Mouse (Mus musculus): ENCODE results near the gene Ing3. TPM values are rescaled to one million over a fixed set of nuclear protein-coding genes. Genes with fewer than 3 reads are reported as not detected.
A peak's percentile ranks its signal among the peaks of the same experiment; 100 is the strongest.

The Ing3 gene
- polyA plus RNA-seq, 2 experiments: 25.3 to 52.2 TPM

DNA sequence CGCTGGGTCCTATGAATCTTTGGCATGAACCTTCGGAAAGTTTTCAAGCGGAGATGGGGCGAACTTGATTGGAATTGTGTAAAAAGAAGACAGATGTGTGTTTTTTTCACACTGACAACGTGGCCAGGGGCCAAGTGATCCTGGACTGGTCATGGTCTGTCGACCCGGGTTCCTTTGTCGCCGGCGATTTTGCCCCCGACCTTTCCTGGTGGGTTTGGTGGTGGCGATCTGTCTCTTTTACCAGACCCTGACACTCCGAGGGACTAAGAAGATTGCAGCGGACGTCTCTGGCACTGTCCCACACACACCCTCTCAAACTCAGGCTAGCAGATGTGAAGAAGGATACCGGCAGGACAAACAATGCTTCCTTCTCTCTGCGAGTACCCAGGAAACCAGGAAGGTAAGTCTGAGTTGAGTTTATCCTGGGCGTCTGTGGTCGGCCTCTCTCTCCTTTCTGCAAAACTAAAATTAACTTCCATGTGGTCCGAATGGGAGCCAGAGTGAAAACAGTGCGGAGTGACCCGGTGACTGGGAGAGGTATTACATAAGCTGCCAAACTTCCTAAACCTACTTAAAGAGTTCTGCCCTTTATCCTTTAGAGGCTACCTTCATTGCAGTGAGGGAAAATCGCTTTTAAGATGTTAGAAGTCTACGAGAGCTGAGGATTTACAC is 37.4 kb downstream of the Ing3 start:
- no peak for TF ChIP-seq POLR2A (IDR thresholded peaks at IDR 0.05; ENCODE audit: borderline replicate concordance, extremely low read depth, insufficient read depth, insufficient read length)
- peak overlapping the region; percentile 67 for H3K4me2 ChIP-seq (replicated peaks; ENCODE audit: low read depth, low read length, severe bottlenecking)
- H3K4me1 ChIP-seq (ENCODE audit: control insufficient read depth, insufficient read depth, low read length): peaks cover 12% of the 10 kb centered on the region
- H3K9me3 ChIP-seq (ENCODE audit: control insufficient read depth, low read length): no peaks in the 10 kb centered on the region
- peak overlapping the region; percentile 60 for H3K4me3 ChIP-seq (replicated peaks; ENCODE audit: low read length)
- H3K27ac ChIP-seq (replicated peaks; ENCODE audit: low read depth, low read length): peak overlapping the region; percentile 84
- DNase-seq (ENCODE audit: low spot score) (peak; percentile 38), ATAC-seq (ENCODE audit: low FRiP score, low read depth) (no peak)
- peak overlapping the region; percentile 84 for H3K9ac ChIP-seq (ENCODE audit: low read depth, low read length, severe bottlenecking)
- no peaks in the 10 kb centered on the region for H3K36me3 ChIP-seq (ENCODE audit: control insufficient read depth, insufficient read depth, low read length)
- WGBS: 2% methylated on average over 24 of the region's 24 CpGs
- H3K27me3 ChIP-seq (ENCODE audit: control insufficient read depth, insufficient read depth, low read length): no peaks in the 10 kb centered on the region

DNA sequence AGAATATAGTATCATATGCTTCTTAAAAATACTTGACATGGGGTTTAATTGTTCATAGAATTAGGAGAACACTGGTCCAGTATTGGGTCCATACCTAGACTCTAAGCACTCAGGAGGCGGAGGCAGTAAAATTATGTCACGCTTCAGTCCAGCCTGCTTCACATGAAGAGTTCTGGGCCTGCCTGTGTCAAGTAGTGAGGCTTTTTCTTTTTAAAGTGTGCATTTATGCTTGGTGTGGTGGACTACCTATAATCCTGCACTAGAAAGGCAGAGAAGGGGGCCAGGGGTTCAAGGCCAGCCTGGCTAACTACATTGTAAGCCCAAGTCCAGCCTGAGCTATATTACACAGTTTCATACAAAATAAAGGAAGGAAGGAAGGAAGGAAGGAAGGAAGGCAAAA is 38.2 kb downstream of the Ing3 start:
- WGBS: 18% methylated on average over 2 of the region's 2 CpGs
- no peak for ATAC-seq (ENCODE audit: low FRiP score, low read depth)
- Histone ChIP-seq H3K27ac (replicated peaks; ENCODE audit: low read depth, low read length) (peak overlapping the region; percentile 84), H3K4me1 (ENCODE audit: control insufficient read depth, insufficient read depth, low read length) (peaks cover 12% of the 10 kb centered on the region), H3K36me3 (ENCODE audit: control insufficient read depth, insufficient read depth, low read length) (no peaks in the 10 kb centered on the region; the same call in 1 of the 2 replicates), H3K27me3 (ENCODE audit: control insufficient read depth, insufficient read depth, low read length) (no peaks in the 10 kb centered on the region), H3K4me2 (replicated peaks; ENCODE audit: low read depth, low read length, severe bottlenecking) (peak overlapping the region; percentile 67), H3K9ac (ENCODE audit: low read depth, low read length, severe bottlenecking) (peak overlapping the region; percentile 84), H3K9me3 (ENCODE audit: control insufficient read depth, low read length) (no peaks in the 10 kb centered on the region), H3K4me3 (replicated peaks; ENCODE audit: low read length) (peak overlapping the region; percentile 60)
- DNase-seq (ENCODE audit: low spot score): no peak
- TF ChIP-seq POLR2A (IDR thresholded peaks at IDR 0.05; ENCODE audit: borderline replicate concordance, extremely low read depth, insufficient read depth, insufficient read length): no peak

DNA sequence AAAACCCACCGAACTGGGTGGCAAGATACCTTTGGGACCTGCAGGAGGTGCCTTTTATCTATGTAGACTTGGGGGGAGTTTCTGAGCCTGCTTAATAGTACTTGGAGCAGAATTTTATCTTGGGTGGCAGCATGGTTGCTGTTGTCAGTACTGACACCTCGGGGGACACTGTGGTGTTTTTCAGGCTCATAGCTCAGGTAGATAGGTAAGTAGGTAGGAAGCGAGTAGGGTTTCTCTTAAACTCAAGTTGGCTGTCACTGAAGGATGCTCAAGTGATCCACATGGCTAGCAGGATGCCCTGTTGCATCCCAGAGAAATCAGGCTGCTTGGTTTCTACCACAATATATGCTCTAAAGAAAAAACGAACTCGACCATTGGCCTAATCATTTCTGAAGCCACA is 38.9 kb downstream of the Ing3 start:
- whole genome bisulfite sequencing: 41% methylated on average over 5 of the region's 5 CpGs
- DNase-seq (ENCODE audit: low spot score): no peak
- Histone ChIP-seq H3K27me3 (ENCODE audit: control insufficient read depth, insufficient read depth, low read length) (no peaks in the 10 kb centered on the region), H3K4me1 (ENCODE audit: control insufficient read depth, insufficient read depth, low read length) (peaks cover 12% of the 10 kb centered on the region), H3K4me2 (replicated peaks; ENCODE audit: low read depth, low read length, severe bottlenecking) (peak overlapping the region; percentile 67), H3K36me3 (ENCODE audit: control insufficient read depth, insufficient read depth, low read length) (no peaks in the 10 kb centered on the region; the same call in 1 of the 2 replicates), H3K9ac (ENCODE audit: low read depth, low read length, severe bottlenecking) (peak overlapping the region; percentile 84), H3K27ac (replicated peaks; ENCODE audit: low read depth, low read length) (peak overlapping the region; percentile 72), H3K9me3 (ENCODE audit: control insufficient read depth, low read length) (no peaks in the 10 kb centered on the region), H3K4me3 (replicated peaks; ENCODE audit: low read length) (peak overlapping the region; percentile 60)
- TF ChIP-seq POLR2A (IDR thresholded peaks at IDR 0.05; ENCODE audit: borderline replicate concordance, extremely low read depth, insufficient read depth, insufficient read length): no peak
- ATAC-seq (ENCODE audit: low FRiP score, low read depth): no peak

DNA sequence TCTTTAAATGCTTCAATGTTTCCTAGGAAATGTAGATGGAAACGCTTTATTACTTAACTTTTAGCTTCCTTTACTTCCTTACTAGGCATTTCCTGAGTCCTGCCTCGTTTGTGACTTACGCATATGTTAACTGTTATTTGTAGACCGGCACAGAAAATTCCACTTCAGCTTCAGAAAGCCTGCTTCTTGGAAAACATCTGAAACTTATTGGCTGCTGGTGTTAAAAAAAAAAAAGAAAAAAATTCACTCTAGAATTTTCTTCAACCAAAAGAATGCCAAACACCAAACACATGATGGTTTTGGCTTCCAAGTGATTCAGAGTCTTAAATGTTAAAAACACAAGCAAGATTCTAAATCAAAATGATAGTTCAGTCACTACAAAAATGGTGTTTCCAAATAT is 39.7 kb downstream of the Ing3 start:
- H3K9ac ChIP-seq (ENCODE audit: low read depth, low read length, severe bottlenecking): peak overlapping the region; percentile 84
- DNase-seq (ENCODE audit: low spot score) (peak; percentile 57), ATAC-seq (ENCODE audit: low FRiP score, low read depth) (no peak)
- H3K4me3 ChIP-seq (replicated peaks; ENCODE audit: low read length): peak overlapping the region; percentile 60
- no peaks in the 10 kb centered on the region; the same call in 1 of the 2 replicates for H3K36me3 ChIP-seq (ENCODE audit: control insufficient read depth, insufficient read depth, low read length)
- H3K27ac ChIP-seq (replicated peaks; ENCODE audit: low read depth, low read length): peak overlapping the region; percentile 72
- peaks cover 12% of the 10 kb centered on the region for H3K4me1 ChIP-seq (ENCODE audit: control insufficient read depth, insufficient read depth, low read length)
- H3K27me3 ChIP-seq (ENCODE audit: control insufficient read depth, insufficient read depth, low read length): no peaks in the 10 kb centered on the region
- no peaks in the 10 kb centered on the region for H3K9me3 ChIP-seq (ENCODE audit: control insufficient read depth, low read length)
- H3K4me2 ChIP-seq (replicated peaks; ENCODE audit: low read depth, low read length, severe bottlenecking): peak overlapping the region; percentile 67
- WGBS: 25% methylated on average over 4 of the region's 4 CpGs
- no peak for TF ChIP-seq POLR2A (IDR thresholded peaks at IDR 0.05; ENCODE audit: borderline replicate concordance, extremely low read depth, insufficient read depth, insufficient read length)

DNA sequence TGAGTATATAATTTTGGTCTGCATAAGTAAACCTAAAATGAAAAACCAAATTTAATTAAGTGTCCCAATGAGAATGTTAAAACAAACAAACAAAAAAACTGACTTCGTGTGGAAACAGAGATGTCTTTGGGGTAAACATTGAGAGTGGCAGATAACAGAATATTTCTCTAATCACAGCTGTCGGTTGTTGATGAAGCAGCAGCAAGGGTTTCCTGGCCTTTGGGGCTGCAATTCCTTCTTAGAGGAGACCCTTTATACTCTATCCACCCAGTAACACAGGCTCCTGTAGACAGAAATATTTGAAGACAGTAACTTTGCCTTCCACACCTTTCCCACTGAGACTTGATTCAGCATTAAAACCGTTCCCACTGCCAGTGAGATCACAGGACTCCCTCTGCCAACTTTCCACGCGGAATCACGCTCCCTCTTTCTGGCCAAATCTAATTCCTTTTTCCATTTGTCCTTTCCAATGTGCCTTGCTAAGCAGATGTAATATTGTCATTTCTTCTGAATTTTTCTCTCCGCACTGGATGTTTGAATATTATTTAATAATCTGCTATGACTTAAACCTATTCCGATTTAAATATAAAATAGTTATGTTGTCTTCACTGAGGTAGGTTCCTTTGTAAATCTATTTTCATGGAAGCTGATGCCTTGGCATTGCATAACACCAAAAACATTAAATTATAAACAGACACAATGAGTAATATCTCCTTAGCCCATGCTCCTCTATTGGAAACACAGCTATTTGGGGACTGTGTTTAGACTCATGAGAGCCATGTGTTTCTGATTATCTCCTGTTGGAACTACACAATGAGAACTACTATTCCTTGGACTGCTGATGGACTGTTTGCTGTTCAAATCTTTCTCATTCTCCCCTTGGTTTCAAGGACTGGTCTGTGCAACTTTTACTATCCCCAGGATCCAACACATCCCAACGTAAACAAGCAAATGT is 41.1 kb downstream of the Ing3 start:
- no peak for TF ChIP-seq POLR2A (IDR thresholded peaks at IDR 0.05; ENCODE audit: borderline replicate concordance, extremely low read depth, insufficient read depth, insufficient read length)
- Histone ChIP-seq H3K9ac (ENCODE audit: low read depth, low read length, severe bottlenecking) (peak overlapping the region; percentile 46), H3K27ac (replicated peaks; ENCODE audit: low read depth, low read length) (peak overlapping the region; percentile 79), H3K4me3 (replicated peaks; ENCODE audit: low read length) (peak overlapping the region; percentile 60), H3K27me3 (ENCODE audit: control insufficient read depth, insufficient read depth, low read length) (no peaks in the 10 kb centered on the region), H3K4me2 (replicated peaks; ENCODE audit: low read depth, low read length, severe bottlenecking) (peak overlapping the region; percentile 67), H3K9me3 (ENCODE audit: control insufficient read depth, low read length) (no peaks in the 10 kb centered on the region), H3K4me1 (ENCODE audit: control insufficient read depth, insufficient read depth, low read length) (peaks cover 16% of the 10 kb centered on the region), H3K36me3 (ENCODE audit: control insufficient read depth, insufficient read depth, low read length) (no peaks in the 10 kb centered on the region; the same call in 1 of the 2 replicates)
- DNase-seq (ENCODE audit: low spot score): peak; percentile 84
- peak; percentile 69; the same call in 1 of the 2 replicates for ATAC-seq (ENCODE audit: low FRiP score, low read depth)
- WGBS: 30% methylated on average over 9 of the region's 9 CpGs
